Mouse (Mus musculus) fibroblast of lung, adult 2 months (primary cell): ENCODE measurements at regions not wholly inside any gene's neighbourhood (a gene's known extent, or its start where the extent isn't known, plus 50 kb on each side); places are given as distances from the start of the nearest gene placed in this dataset.

Experiments
- DNase-seq: peaks from one replicate; pipeline ENCODE4 v3.0.0-alpha.2; 2011; ENCODE audit warnings: low read depth

GRCm38 (mm10) chr2:30698758-30699535 is 104.1 kb downstream of the Cstad start:
- DNase-seq, result no peak

GRCm38 (mm10) chr2:30697851-30698250 is 103.0 kb downstream of the Cstad start:
- DNase-seq, result no peak

DNA sequence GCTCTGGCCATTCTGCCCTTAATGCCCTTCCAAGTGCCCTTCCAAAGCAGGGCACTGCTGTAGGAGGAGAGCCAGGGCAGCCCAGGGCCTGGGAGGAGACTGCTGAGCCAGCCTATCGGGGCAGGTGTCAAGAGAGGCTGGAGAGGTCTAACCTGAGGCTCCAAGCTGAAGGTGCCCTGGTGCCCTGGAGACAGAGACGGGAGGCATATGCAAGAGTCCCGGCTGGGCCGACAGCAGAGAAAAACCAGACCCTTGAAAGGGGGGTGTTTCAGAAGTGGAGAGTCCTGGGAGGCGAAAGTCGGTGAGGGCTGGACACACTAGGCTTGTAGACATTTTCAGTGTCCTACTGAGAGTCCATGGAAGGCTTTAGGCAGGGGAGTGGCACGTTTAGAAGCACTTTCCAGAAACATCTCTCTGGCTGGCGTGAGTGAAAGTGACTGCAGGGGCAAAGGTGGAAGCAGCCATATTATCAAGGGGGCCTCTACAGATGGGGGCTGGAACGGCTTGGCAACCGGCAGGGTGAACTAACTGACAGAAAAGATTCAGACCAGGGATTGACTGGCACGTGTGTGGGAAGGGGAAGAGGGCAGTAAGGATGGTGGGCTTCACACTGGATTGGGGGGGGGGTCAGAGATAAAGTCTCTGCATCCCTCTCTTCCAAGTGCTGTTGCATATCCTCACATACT is 101.1 kb downstream of the Cstad start:
- DNase-seq, result no peak

GRCm38 (mm10) chr2:30695041-30695440 is 100.2 kb downstream of the Cstad start:
- DNase-seq, result no peak

- peak; percentile 84 for DNase-seq
Measured at GRCm38 (mm10) chr2:30693206-30694035, 98.6 kb downstream of the Cstad start.

DNA sequence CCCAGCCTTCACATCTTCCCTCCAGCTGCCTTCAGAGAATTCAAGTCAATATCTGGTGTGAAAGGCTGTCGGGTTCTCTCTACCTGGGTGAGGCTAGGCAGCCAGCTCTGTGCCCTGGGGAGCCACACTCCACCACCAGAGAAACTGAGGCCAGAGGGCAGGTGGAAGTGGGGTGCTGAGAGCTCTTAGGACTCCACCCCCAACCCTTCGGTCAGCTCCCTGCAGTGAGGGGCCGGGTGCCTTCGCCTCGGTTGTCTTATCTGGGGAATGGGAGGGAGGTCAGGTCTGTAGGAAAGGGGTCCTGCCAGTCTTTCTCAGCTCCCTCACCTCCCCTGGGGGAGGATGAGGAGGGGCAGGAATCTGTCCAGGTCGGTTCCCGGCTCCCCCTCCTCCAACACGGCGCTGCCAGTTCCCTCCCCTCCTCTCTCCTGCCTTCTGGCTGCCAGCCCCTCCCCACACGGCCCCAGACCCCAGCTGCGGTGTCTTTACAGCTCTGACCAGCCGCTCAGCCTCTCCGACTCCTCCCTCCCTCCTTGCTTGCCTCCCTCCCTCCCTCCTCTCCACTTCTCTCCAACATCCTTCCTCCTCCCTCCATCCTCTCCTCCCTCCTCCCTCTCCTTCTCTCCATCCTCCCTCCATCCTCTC is 97.8 kb downstream of the Cstad start:
- DNase-seq, result no peak

DNA sequence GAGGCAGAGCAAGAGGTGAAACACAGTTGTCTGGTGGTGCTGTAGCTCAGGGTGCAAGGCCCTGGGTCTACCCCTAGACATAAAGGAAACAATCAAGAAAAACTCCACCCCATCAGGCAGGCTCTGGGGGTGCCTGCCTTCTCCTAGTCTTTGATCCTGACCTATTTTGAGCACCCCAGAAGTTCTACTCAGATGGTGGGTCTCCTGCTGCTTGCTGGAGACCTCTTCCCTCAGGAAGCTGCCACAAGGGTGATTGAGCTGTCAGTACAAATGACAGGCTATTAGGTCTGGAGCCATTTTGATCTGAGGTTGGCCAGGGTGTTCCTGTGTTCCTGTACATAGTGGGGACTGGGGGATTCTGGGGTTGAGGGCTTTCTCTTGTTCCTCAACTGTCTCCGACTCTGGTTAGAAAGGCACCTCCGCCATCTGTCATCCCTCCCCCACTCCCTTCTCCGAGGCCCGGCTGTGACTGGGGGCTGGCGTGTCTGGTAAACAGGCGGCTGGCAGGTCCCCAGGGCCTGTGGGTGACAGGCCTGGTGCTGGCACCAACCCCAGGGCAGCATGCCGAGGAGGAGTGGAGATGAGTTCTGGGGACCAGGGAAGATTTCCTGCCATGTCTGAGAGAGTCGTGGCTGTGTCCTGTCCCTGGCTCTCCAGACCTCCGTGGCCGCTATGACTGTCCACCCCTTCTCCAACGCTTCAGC is 97.2 kb downstream of the Cstad start:
- DNase-seq, result no peak

GRCm38 (mm10) chr2:30690925-30691856 is 96.4 kb downstream of the Cstad start:
- no peak for DNase-seq

GRCm38 (mm10) chr2:30690307-30690706 is 95.5 kb downstream of the Cstad start:
- DNase-seq, result no peak

DNA sequence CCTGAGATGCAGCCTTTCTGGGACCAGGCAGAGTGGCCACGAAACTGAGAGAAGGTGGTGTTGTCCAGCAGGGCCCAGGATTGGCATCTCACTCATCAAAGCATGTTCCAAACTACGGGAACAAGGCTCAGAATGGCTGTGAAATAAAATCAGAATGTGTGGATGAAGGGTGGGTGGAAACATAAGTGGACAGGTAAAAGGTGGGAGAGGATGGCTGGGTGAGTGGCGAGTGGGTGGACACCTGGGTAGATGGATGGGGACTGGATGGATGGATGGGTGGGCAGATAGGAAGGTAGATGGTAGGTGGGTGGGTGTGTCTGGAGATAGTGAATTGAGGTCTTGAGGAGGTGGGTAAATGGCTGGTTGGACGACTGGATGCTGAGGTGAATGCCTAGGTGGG is 93.6 kb downstream of the Cstad start:
- no peak for DNase-seq

DNA sequence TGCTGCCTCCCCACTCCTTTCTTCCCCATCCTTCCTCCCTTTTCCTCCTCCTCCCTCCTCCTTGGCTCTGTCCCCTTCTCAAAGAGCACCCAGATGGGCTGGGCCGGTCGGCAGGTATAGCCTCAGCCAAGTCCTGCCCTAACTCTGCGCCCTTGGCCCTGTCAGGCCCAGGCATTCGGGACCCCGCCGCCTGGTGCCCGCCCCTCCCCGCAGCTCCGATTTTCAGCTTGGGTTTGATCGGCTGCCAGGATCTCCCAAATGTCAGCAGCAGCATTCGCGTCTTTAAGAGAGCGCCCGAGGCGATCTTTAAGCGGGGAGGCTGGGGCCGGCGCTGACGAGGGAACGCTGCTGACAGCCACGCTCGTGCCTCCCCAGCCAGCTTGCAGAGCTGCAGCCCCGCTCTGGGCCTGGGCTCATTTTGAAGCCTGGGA is 92.3 kb downstream of the Cstad start:
- no peak for DNase-seq

DNA sequence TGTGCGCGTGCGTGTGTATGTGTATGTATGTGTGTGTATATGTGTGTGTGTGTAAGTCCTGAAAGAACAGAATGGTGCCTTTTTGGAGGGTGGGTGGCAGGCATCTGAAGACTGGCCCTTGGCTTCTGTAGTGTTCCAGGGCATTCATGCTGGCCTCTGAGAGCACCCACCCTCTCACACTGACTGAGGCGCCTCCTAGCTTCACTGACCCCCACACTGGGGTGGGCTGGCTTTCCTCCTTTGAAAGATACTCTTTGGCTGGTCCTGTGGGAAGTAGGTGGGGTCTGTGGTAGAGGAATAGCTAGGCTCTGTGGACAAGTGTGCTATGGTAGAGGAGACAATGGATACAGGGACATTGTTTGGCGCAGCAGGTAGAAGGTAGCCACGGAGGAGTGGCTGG is 91.5 kb downstream of the Cstad start:
- DNase-seq, result no peak

GRCm38 (mm10) chr2:30685137-30685860 is 90.5 kb downstream of the Cstad start:
- no peak for DNase-seq

- no peak for DNase-seq
Measured at GRCm38 (mm10) chr2:30684461-30684860, 89.6 kb downstream of the Cstad start.

GRCm38 (mm10) chr2:30682146-30682825 is 87.4 kb downstream of the Cstad start:
- no peak for DNase-seq

- no peak for DNase-seq
Measured at GRCm38 (mm10) chr2:30681642-30682041, 86.8 kb downstream of the Cstad start.

GRCm38 (mm10) chr2:30679041-30679440 is 84.2 kb downstream of the Cstad start:
- no peak for DNase-seq

- no peak for DNase-seq
Measured at GRCm38 (mm10) chr2:30677498-30677897, 82.7 kb downstream of the Cstad start.

DNA sequence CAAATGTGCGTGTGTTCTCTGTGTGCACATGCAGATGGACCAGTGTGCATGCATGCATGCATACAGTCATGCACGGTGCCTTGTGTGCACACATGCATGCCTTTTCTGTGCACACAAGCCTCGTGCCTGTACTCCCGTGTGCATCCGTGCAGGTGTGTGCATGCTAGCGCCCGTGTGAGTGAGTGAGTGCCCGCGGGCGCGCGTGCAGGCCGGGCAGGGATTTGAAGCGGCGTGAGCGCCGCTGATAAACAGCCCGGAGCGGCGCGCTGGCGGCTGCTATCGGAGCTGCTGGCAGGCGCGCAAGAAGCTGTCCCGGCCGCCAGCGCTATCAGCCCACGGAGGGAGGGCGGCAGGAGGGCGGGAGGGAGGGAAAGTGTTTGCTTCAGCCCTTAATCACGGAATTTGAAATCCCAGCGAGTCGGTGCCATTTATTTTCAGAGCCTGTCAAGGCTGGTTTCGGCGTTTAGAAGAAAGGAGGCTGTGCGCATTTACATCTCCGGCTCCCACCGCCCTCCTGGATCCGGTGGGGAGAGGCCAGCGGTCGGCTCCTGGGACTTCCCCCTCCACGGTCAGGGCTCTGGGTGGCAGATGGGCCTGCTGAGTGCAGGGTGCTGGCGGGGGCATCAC is 82.1 kb downstream of the Cstad start:
- DNase-seq, result no peak
